Mouse (Mus musculus): Measurements from ENCODE around the gene Chd2.

DNA sequence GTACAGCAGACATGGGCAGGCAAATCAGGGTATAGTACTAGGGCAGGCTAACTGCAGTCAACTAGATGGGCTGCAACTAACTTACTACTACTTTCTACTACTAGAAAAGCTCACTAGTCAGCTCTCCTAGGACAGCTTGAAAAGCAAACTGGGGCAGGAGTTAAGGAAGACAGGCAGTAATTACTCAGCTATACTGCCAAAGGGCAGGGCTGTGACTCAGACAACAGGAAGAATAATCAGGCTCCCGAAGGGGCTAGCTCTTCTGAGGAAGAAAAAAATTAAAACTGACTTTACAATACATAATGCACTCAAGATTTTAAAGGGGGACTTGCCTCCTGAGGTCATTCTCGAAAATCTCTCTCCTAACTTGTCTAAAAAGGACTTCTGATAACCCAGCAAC is 8.2 kb downstream of the Chd2 start:
- TF ChIP-seq POLR2A (IDR thresholded peaks at IDR 0.05; ENCODE audit: borderline replicate concordance, low read depth, low read length) = no peak
- TF ChIP-seq CTCF (IDR thresholded peaks at IDR 0.05; ENCODE audit: low read depth, low read length) = no peak

Data from bone marrow macrophage, adult 2 months (primary cell).